Mouse (Mus musculus) liver, embryonic 16.5 days (tissue): ENCODE data around the gene Oat. TPM values are rescaled to one million over a fixed set of nuclear protein-coding genes. Genes with fewer than 3 reads are reported as not detected.

Experiments used
- ATAC-seq: fragments of 200-750 bp; cut with Nextera tagmentation; 2 replicates; pipeline ENCODE4 v1.8.0; 2017; ENCODE audit warnings: low read depth, mild to moderate bottlenecking, moderate number of reproducible peaks, moderate library complexity
- H3K27ac ChIP-seq: fragments of 300-500 bp; sonication (generic); 2 replicates; pipeline ENCODE4 v1.5.1; 2014; ENCODE audit warnings: mild to moderate bottlenecking, low read length
- H3K27me3 ChIP-seq: fragments of 300-500 bp; sonication (generic); 2 replicates; pipeline ENCODE4 v1.6.1; 2014; ENCODE audit warnings: low read depth, low read length, mixed read lengths; ENCODE audit not compliant: control insufficient read depth, insufficient read depth
- H3K36me3 ChIP-seq: fragments of 300-500 bp; sonication (generic); 2 replicates; pipeline ENCODE4 v1.6.1; 2014; ENCODE audit warnings: mild to moderate bottlenecking; ENCODE audit not compliant: control insufficient read depth, insufficient read depth
- H3K4me1 ChIP-seq: fragments of 300-500 bp; sonication (generic); 2 replicates; pipeline ENCODE4 v1.6.1; 2014; ENCODE audit warnings: low read depth, low read length, mixed read lengths; ENCODE audit not compliant: control insufficient read depth
- H3K4me2 ChIP-seq: fragments of 300-500 bp; sonication (generic); 2 replicates; pipeline ENCODE4 v1.6.1; 2014; ENCODE audit warnings: low read depth, low read length, mixed read lengths
- H3K4me3 ChIP-seq: fragments of 300-500 bp; sonication (generic); 2 replicates; pipeline ENCODE4 v1.5.1; 2014; ENCODE audit warnings: low read depth, mild to moderate bottlenecking, low read length
- H3K9ac ChIP-seq: fragments of 300-500 bp; sonication (generic); 2 replicates; pipeline ENCODE4 v1.6.1; 2014; ENCODE audit warnings: low read depth, low read length
- H3K9me3 ChIP-seq: fragments of 300-500 bp; sonication (generic); replicated peaks from 2 replicates; pipeline ENCODE4 v1.6.1; 2016; ENCODE audit warnings: low read length; ENCODE audit not compliant: control insufficient read depth
- WGBS: fragments of 180-500 bp; shearing (Covaris S2); extraction: QIAGEN DNeasy Blood & Tissue Kit; methylation state at CpG from one replicate; pipeline ENCODE4 v1.1.7; 2014; ENCODE audit not compliant: insufficient replicate concordance; 5-methylcytosine and 5-hydroxymethylcytosine counted together
- polyA plus RNA-seq: library from polyadenylated mRNA; unstranded; fragments of >200 nt; fragmentation: Nextera tagmentation; extraction: Ambion mirVana; gene quantifications from 2 replicates; pipeline ENCODE4 v1.2.1, GENCODE M21; 2015

Gene Oat
- polyA plus RNA-seq, 1 experiment from 2014 or later, result 59.7 TPM

GRCm38 (mm10) chr7:132610468-132611318, 34.5 kb upstream of the Oat start, which contains the start of gene Lhpp:
TSS of gene Lhpp (plus strand) at chr7:132610638.
- H3K27me3 ChIP-seq, result peaks cover 4% of the 10 kb centered on the region; the same call in 1 of the 2 replicates
- peak within 1 kb of the TSS; percentile 73 for H3K4me3 ChIP-seq
- peaks cover 9% of the 10 kb centered on the region for H3K4me1 ChIP-seq
- H3K9me3 ChIP-seq, result no peaks in the 10 kb centered on the region
- ATAC-seq, result peak; percentile 83
- 6% methylated on average over 44 of the region's 44 CpGs for WGBS
- H3K9ac ChIP-seq, result peak within 1 kb of the TSS; percentile 60; the same call in 1 of the 2 replicates
- H3K27ac ChIP-seq, result no peak within 1 kb of the TSS
- H3K4me2 ChIP-seq, result peak within 1 kb of the TSS; percentile 89
- no peaks in the 10 kb centered on the region for H3K36me3 ChIP-seq

DNA sequence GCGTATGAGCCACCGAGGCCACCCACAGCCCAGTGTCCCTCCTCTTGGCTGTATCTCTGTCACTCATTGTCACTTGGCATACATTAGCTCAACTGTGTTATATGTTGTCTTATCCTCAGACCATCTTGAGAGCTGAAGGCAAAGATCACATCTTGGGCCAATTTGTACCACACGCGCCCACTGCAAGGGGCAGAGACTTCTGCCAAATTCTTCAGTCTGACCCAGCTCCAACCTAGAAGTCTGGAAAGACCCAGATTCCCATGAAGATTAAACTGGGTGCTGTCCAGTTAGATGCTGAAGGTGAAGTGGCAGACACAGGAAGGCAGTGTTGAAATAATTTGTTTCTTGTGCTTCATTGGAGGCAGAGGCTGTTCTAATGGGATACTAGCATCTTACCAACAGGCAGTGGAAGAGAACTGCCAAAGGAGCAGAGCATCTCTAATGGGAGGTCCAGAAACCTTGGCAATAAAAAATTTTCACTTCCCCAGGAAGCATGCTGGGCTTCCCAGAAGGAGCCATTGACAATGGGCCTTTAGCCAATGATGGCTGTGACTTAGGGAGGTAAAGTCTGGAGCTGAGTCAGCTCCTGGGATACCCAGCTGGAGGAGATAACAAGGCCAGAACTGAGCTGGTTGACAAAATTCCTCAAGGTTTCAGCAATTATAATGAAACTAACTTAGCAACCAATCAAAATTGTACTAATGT, 32.3 kb upstream of the Oat start:
- Histone ChIP-seq H3K4me1 (peaks cover 9% of the 10 kb centered on the region), H3K9me3 (no peaks in the 10 kb centered on the region), H3K36me3 (no peaks in the 10 kb centered on the region), H3K27ac (no peak overlapping the region), H3K27me3 (peaks cover 18% of the 10 kb centered on the region), H3K4me3 (no peak overlapping the region), H3K4me2 (no peak overlapping the region), H3K9ac (no peak overlapping the region)
- WGBS, result 81% methylated on average over 4 of the region's 4 CpGs
- ATAC-seq, result no peak

DNA sequence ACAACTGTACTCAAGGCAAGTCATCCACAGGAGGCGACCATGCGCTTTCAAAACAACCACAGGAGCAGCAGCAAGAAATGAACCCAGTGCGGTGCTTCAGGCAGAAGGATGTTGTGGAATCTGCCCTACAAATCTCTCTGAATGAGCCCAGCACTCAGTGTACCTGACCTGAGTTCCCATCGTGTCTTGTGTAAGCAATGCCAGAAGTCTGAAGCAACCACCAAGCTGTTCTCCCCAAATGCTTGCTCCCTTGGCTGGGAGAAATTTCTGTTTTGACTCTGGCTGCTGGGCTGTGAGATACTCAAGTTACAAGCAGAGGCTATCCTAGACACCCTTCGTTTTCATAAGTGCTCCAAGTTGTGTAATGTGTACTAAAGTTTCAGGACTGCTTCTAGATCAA, 29.5 kb upstream of the Oat start:
- Histone ChIP-seq H3K27me3 (peaks cover 45% of the 10 kb centered on the region), H3K9me3 (no peaks in the 10 kb centered on the region), H3K4me2 (no peak overlapping the region), H3K4me1 (peaks cover 6% of the 10 kb centered on the region), H3K27ac (no peak overlapping the region), H3K36me3 (no peaks in the 10 kb centered on the region), H3K9ac (no peak overlapping the region), H3K4me3 (no peak overlapping the region)
- no peak for ATAC-seq
- WGBS, result 47% methylated on average over 5 of the region's 5 CpGs

GRCm38 (mm10) chr7:132604720-132605119, 28.5 kb upstream of the Oat start:
- Histone ChIP-seq H3K27me3 (peaks cover 55% of the 10 kb centered on the region), H3K9me3 (no peaks in the 10 kb centered on the region), H3K4me1 (no peaks in the 10 kb centered on the region; the same call in 1 of the 2 replicates), H3K27ac (no peak overlapping the region), H3K4me2 (no peak overlapping the region), H3K9ac (no peak overlapping the region), H3K36me3 (no peaks in the 10 kb centered on the region), H3K4me3 (no peak overlapping the region)
- WGBS, result 66% methylated on average over 4 of the region's 4 CpGs
- ATAC-seq, result no peak

- no peaks in the 10 kb centered on the region for H3K9me3 ChIP-seq
- H3K4me2 ChIP-seq, result no peak overlapping the region
- peaks cover 88% of the 10 kb centered on the region for H3K27me3 ChIP-seq
- ATAC-seq, result no peak
- no peak overlapping the region for H3K27ac ChIP-seq
- 15% methylated on average over 8 of the region's 8 CpGs for WGBS
- H3K9ac ChIP-seq, result no peak overlapping the region
- H3K4me1 ChIP-seq, result peaks cover 8% of the 10 kb centered on the region
- no peak overlapping the region for H3K4me3 ChIP-seq
- no peaks in the 10 kb centered on the region for H3K36me3 ChIP-seq
These were observed 24.7 kb upstream of the Oat start for GRCm38 (mm10) chr7:132600926-132601325.

DNA sequence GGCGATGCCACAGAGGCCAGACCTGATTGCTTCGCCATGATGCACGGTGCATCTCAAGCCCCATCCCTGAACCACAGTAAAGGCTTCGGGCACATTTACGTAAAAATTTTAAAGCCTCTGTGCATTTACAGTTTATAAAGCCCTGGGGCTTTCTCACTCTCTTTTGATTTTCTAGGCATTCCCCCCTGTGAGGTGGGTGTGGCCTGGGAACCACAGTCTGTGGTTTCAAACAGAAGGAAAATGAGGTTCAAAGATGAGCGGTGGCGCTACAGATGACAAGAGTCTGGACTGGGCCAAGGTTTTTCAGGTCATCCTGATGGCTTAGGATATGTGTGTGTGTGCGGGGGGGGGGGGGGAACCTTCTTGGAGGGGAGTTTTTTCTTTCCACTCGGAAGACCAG, 23.8 kb upstream of the Oat start:
- 1% methylated on average over 9 of the region's 9 CpGs for WGBS
- Histone ChIP-seq H3K4me2 (no peak overlapping the region), H3K36me3 (no peaks in the 10 kb centered on the region), H3K27ac (no peak overlapping the region), H3K9ac (no peak overlapping the region), H3K9me3 (no peaks in the 10 kb centered on the region), H3K27me3 (peaks cover 94% of the 10 kb centered on the region), H3K4me3 (peak overlapping the region; percentile 7; the same call in 1 of the 2 replicates), H3K4me1 (peaks cover 8% of the 10 kb centered on the region)
- no peak for ATAC-seq

DNA sequence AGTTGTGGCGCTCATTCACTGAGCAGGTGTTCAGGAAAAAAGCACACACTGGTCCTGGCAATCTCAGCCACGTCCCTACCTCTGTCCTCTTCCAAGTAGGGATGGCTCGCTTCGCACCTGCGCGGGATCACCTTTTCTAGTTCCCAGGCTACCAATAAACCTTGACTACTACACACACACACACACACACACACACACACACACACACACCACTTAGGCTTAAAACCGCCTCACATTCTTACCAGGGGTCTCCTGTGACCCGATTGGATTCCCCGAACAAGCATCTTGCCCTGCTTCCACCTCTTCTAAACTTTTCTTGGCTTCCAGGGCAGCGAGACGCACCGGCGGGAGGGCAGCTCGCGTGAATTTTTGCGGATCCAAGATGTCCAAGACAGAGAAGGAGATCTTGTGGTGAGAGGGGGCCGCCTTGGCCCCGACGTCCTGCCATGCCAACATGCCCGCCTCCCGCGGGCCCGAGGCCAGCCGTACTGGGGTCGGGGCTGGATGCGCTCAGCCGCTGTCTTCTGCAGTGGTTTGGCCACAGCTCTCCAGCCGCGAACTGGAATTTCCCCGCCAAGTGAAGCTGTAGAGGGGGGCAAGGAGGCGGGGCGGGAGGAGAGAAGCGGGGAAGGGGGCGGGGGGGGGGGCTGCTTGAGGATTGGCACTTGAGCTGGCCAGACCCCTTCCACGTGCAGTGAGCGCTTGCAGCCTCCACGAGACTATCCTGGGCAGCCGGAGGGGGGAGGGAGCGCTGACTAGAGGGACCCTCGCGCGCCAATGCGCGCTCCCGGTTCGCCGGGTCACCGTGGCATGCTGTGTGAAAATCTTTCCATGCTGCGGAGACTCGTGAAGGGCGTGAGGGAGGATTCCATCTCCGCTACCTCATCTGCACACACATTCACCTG, 23.1 kb upstream of the Oat start, which contains the start of gene Nkx1-2:
Gene Nkx1-2, minus strand, starts transcription at position 567 of the 905 bp plus-strand sequence.
- Histone ChIP-seq H3K4me2 (peak within 1 kb of the TSS; percentile 7; the same call in 1 of the 2 replicates), H3K9ac (no peak within 1 kb of the TSS), H3K27ac (no peak within 1 kb of the TSS), H3K36me3 (no peaks in the 10 kb centered on the region), H3K4me1 (peaks cover 10% of the 10 kb centered on the region), H3K4me3 (peak within 1 kb of the TSS; percentile 7; the same call in 1 of the 2 replicates), H3K9me3 (no peaks in the 10 kb centered on the region), H3K27me3 (peaks cover 89% of the 10 kb centered on the region)
- ATAC-seq, result no peak
- 1% methylated on average over 48 of the region's 52 CpGs for WGBS

GRCm38 (mm10) chr7:132597251-132598041, 21.2 kb upstream of the Oat start:
- no peaks in the 10 kb centered on the region for H3K36me3 ChIP-seq
- H3K4me3 ChIP-seq, result peak overlapping the region; percentile 51
- H3K4me1 ChIP-seq, result peaks cover 10% of the 10 kb centered on the region
- H3K27me3 ChIP-seq, result peaks cover 71% of the 10 kb centered on the region
- peak; percentile 48 for ATAC-seq
- H3K9me3 ChIP-seq, result no peaks in the 10 kb centered on the region
- peak overlapping the region; percentile 68 for H3K4me2 ChIP-seq
- no peak overlapping the region for H3K9ac ChIP-seq
- H3K27ac ChIP-seq, result no peak overlapping the region
- WGBS, result under 1% methylated on average over 58 of the region's 60 CpGs
